Mouse (Mus musculus): ENCODE measurements around the gene Ap3m1. TPM values are rescaled to one million over a fixed set of nuclear protein-coding genes. Genes with fewer than 3 reads are reported as not detected.

Ap3m1 gene
- polyA plus RNA-seq, 1 experiment from 2014 or later = 92.4 TPM

GRCm38 (mm10) chr14:20994475-20994874, 57.8 kb downstream of the Ap3m1 start:
- 0 out of 2 replicates have a peak, but pooled peaks cover 3% of the 10 kb centered on the region for H3K4me1 ChIP-seq (replicated peaks)
- 86% methylated on average over 3 of the region's 3 CpGs for WGBS
- ATAC-seq (ENCODE audit: low FRiP score) = no peak

DNA sequence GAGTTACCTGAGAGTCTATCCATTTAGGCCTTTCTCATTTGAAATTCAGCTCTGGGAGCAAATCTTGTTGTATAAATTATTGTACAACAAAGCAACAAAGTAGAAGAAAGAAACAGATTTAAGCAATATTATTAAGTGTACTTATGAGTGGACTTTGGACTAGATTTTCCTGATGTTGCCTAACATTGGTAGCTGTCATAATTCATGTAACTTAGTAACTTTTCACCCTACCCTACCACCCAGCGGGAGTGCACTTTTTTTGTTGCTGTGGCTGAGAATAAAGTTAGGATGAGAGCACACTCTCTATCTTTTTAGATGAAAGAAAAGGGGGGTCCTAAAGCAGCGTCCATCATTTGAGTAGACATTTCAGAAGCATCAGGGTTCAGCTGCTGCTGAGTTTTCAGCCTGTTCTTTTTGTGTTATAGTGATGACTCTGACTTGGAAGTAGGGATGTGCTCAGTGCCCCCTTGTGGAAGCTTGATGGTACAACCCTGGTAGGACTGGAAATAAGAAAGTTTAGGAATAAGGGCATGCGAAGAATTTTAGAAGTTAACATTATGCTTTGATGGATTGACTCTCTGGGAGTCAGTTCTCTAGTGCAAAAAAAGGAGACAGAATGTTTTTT, 59.1 kb downstream of the Ap3m1 start:
- H3K4me1 ChIP-seq (replicated peaks) = 0 out of 2 replicates have a peak, but pooled peaks cover 3% of the 10 kb centered on the region
- no peak overlapping the region for H3K27ac ChIP-seq
- WGBS = 55% methylated on average over 3 of the region's 3 CpGs
- H3K27me3 ChIP-seq = no peaks in the 10 kb centered on the region
- no peak overlapping the region for H3K4me2 ChIP-seq
- peaks cover 10% of the 10 kb centered on the region; the same call in 1 of the 2 replicates for H3K36me3 ChIP-seq
- ATAC-seq (ENCODE audit: low FRiP score) = no peak
- H3K9ac ChIP-seq = no peak overlapping the region
- no peak overlapping the region for H3K4me3 ChIP-seq
- H3K9me3 ChIP-seq = no peaks in the 10 kb centered on the region

More at GRCm38 (mm10) chr14:20994475-20994874, 57.8 kb downstream of the Ap3m1 start:
- no peak overlapping the region for H3K27ac ChIP-seq
- peaks cover 10% of the 10 kb centered on the region; the same call in 1 of the 2 replicates for H3K36me3 ChIP-seq
- no peaks in the 10 kb centered on the region for H3K9me3 ChIP-seq
- H3K4me3 ChIP-seq = no peak overlapping the region
- H3K9ac ChIP-seq = no peak overlapping the region
- H3K4me2 ChIP-seq = no peak overlapping the region
- H3K27me3 ChIP-seq = no peaks in the 10 kb centered on the region

- 0 out of 2 replicates have a peak, but pooled peaks cover 1% of the 10 kb centered on the region for H3K4me1 ChIP-seq (replicated peaks)
- 92% methylated on average over 1 of the region's 1 CpGs for WGBS
- H3K27me3 ChIP-seq = no peaks in the 10 kb centered on the region
- H3K27ac ChIP-seq = no peak overlapping the region
- no peaks in the 10 kb centered on the region for H3K9me3 ChIP-seq
- peaks cover 8% of the 10 kb centered on the region; the same call in 1 of the 2 replicates for H3K36me3 ChIP-seq
- no peak for ATAC-seq (ENCODE audit: low FRiP score)
- H3K4me3 ChIP-seq = no peak overlapping the region
- no peak overlapping the region for H3K4me2 ChIP-seq
- H3K9ac ChIP-seq = no peak overlapping the region
These were observed 60.8 kb downstream of the Ap3m1 start for GRCm38 (mm10) chr14:20991492-20991891.

DNA sequence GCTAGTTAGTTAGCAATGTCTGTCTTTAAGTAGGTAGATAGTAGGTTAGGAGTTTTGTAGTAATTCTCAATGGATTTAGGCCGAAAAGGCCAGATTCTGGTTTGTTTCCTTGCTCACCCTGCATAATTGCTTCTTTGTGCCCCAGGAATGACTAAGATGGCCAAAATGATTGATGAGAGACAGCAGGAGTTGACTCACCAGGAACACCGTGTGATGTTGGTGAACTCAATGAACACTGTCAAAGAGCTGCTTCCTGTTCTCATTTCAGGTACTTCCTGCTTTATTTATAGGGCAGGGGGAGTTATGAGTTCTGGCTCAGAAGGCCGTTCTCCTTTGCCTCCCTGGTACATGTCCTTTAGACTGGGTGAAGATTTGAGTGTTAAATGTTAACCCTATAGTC, 66.8 kb downstream of the Ap3m1 start:
- WGBS = 63% methylated on average over 3 of the region's 3 CpGs
- ATAC-seq (ENCODE audit: low FRiP score) = no peak
- no peaks in the 10 kb centered on the region for H3K36me3 ChIP-seq
- H3K4me1 ChIP-seq (replicated peaks) = no peaks in the 10 kb centered on the region
- H3K9ac ChIP-seq = no peak overlapping the region
- no peaks in the 10 kb centered on the region for H3K9me3 ChIP-seq
- H3K4me3 ChIP-seq = no peak overlapping the region
- H3K27me3 ChIP-seq = no peaks in the 10 kb centered on the region
- no peak overlapping the region for H3K27ac ChIP-seq
- H3K4me2 ChIP-seq = no peak overlapping the region

GRCm38 (mm10) chr14:20983832-20984231, 68.5 kb downstream of the Ap3m1 start:
- H3K4me2 ChIP-seq = no peak overlapping the region
- no peaks in the 10 kb centered on the region for H3K9me3 ChIP-seq
- no peaks in the 10 kb centered on the region for H3K4me1 ChIP-seq (replicated peaks)
- no peaks in the 10 kb centered on the region for H3K36me3 ChIP-seq
- H3K27ac ChIP-seq = no peak overlapping the region
- no peak overlapping the region for H3K9ac ChIP-seq
- H3K4me3 ChIP-seq = no peak overlapping the region
- 67% methylated on average over 2 of the region's 2 CpGs for WGBS
- no peaks in the 10 kb centered on the region for H3K27me3 ChIP-seq
- no peak for ATAC-seq (ENCODE audit: low FRiP score)

Other genes starting within 250 kb of the Ap3m1 start
- 0.40 and 0.45 TPM in 2 replicates for gene Plau, start 215.8 kb downstream of the Ap3m1 start, polyA plus RNA-seq (2015; fragmentation: Nextera tagmentation; extraction: Ambion mirVana)
- gene Vcl, start 123.1 kb downstream of the Ap3m1 start, polyA plus RNA-seq (2015; fragmentation: Nextera tagmentation; extraction: Ambion mirVana) = 15.4 and 17.0 TPM in 2 replicates
- 42.2 and 42.3 TPM in 2 replicates for gene Adk, start 66 bp upstream of the Ap3m1 start, polyA plus RNA-seq (2015; fragmentation: Nextera tagmentation; extraction: Ambion mirVana)